Mouse (Mus musculus) midbrain, postnatal 0 days (tissue): Measurements from ENCODE around the gene Kcmf1. TPM values are rescaled to one million over a fixed set of nuclear protein-coding genes. Genes with fewer than 3 reads are reported as not detected.

ENCODE experiments used
- ATAC-seq: fragments of 200-750 bp; cut with Nextera tagmentation; 2 replicates; pipeline ENCODE4 v1.8.0; 2017; ENCODE audit warnings: moderate number of reproducible peaks, mild to moderate bottlenecking, moderate TSS enrichment, moderate library complexity; ENCODE audit not compliant: low FRiP score
- DNase-seq: peaks from one replicate; pipeline ENCODE4 v3.0.0-alpha.2; 2015; ENCODE audit warnings: low spot score
- H3K27ac ChIP-seq: fragments of 300-500 bp; sonication (generic); 2 replicates; pipeline ENCODE4 v1.5.1; 2014; ENCODE audit warnings: low read depth, mild to moderate bottlenecking, low read length, mixed read lengths
- H3K27me3 ChIP-seq: fragments of 300-500 bp; sonication (generic); 2 replicates; pipeline ENCODE4 v1.6.1; 2014; ENCODE audit warnings: low read length, control low read depth, mixed read lengths; ENCODE audit not compliant: insufficient read depth
- H3K36me3 ChIP-seq: fragments of 300-500 bp; sonication (generic); 2 replicates; pipeline ENCODE4 v1.6.1; 2014; ENCODE audit warnings: low read length, control low read depth, mixed read lengths; ENCODE audit not compliant: insufficient read depth
- H3K4me1 ChIP-seq: fragments of 300-500 bp; sonication (generic); 2 replicates; pipeline ENCODE4 v1.6.1; 2014; ENCODE audit warnings: mild to moderate bottlenecking, control low read depth, antibody characterized with exemption, low read length, mixed read lengths; ENCODE audit not compliant: insufficient read depth
- H3K4me2 ChIP-seq: fragments of 300-500 bp; sonication (generic); 2 replicates; pipeline ENCODE4 v1.6.1; 2014; ENCODE audit warnings: low read depth, mild to moderate bottlenecking, low read length, mixed read lengths; ENCODE audit not compliant: poor library complexity, severe bottlenecking
- H3K4me3 ChIP-seq: fragments of 300-500 bp; sonication (generic); 2 replicates; pipeline ENCODE4 v1.5.1; 2014; ENCODE audit warnings: low read depth, mild to moderate bottlenecking, low read length, moderate library complexity
- H3K9ac ChIP-seq: fragments of 300-500 bp; sonication (generic); replicated peaks from 2 replicates; pipeline ENCODE4 v1.6.1; 2014; ENCODE audit warnings: mild to moderate bottlenecking, low read length, moderate library complexity, mixed read lengths; ENCODE audit not compliant: poor library complexity, severe bottlenecking
- H3K9me3 ChIP-seq: fragments of 300-500 bp; sonication (generic); 2 replicates; pipeline ENCODE4 v1.6.1; 2016; ENCODE audit warnings: low read length, control low read depth
- CTCF ChIP-seq: IDR thresholded peaks from 2 replicates; pipeline ENCODE4 v1.5.1; 2016; ENCODE audit warnings: antibody characterized with exemption, mild to moderate bottlenecking
- WGBS: fragments of 180-500 bp; shearing (Covaris S2); extraction: QIAGEN DNeasy Blood & Tissue Kit; methylation state at CpG from one replicate; pipeline ENCODE4 v1.1.7; 2014; 5-methylcytosine and 5-hydroxymethylcytosine counted together
- polyA plus RNA-seq: library from polyadenylated mRNA; unstranded; fragments of >200 nt; fragmentation: Nextera tagmentation; extraction: Ambion mirVana; gene quantifications from 2 replicates; pipeline ENCODE4 v1.2.1, GENCODE M21; 2015
- total RNA-seq: library from RNA; depleted of rRNA; stranded (reverse); fragments of >200 nt; gene quantifications from 2 replicates; pipeline ENCODE4 v1.2.3, GENCODE M21; 2014; rRNA removed

The Kcmf1 gene
- total RNA-seq (70.9 and 74.2 TPM in 2 replicates), polyA plus RNA-seq (45.5 and 52.8 TPM in 2 replicates)

GRCm38 (mm10) chr6:72899781-72900681 lies at the start of gene Kcmf1:
TSS of gene Kcmf1 (minus strand) at chr6:72899979.
- Histone ChIP-seq H3K27ac (peak within 1 kb of the TSS; percentile 92), H3K27me3 (no peaks in the 10 kb centered on the region), H3K4me1 (no peaks in the 10 kb centered on the region), H3K9ac (peak within 1 kb of the TSS; percentile 99), H3K9me3 (no peaks in the 10 kb centered on the region), H3K36me3 (no peaks in the 10 kb centered on the region), H3K4me2 (peak within 1 kb of the TSS; percentile 71), H3K4me3 (peak within 1 kb of the TSS; percentile 90)
- WGBS: under 1% methylated on average over 64 of the region's 113 CpGs
- peak; percentile 85 for ATAC-seq
- no peak for TF ChIP-seq CTCF
- peak; percentile 62 for DNase-seq

DNA sequence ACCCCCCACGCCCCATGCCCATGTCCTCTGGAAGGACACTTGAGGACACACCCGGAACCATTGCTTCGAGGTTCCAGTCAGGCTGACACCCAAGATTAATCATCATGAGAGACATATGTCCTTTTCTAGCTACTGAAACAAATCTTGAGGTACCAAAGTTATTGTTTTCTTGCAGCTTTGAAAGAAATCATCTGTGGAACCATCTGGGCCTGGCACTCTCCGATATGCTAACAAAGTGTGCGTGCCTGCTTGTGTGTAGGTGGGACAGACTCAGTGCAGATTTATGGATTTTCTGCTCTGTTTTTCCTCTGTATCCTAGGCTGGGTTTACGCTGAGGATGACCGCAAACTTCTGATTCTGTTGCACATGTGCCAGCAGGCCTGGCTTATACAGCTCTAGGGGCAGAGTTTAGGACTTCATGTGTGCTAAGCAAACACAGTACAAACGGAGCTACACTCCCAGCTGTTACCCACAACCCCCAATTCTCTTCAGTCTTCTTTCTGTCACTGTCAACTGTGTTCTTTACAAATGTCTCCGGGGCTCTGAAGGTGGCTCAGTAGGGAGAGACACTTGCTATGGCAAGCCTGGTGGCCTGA lies 49.5 kb upstream of the Kcmf1 start:
- Histone ChIP-seq H3K9ac (no peak overlapping the region), H3K27me3 (no peaks in the 10 kb centered on the region), H3K36me3 (no peaks in the 10 kb centered on the region), H3K9me3 (no peaks in the 10 kb centered on the region), H3K27ac (no peak overlapping the region), H3K4me3 (no peak overlapping the region), H3K4me2 (no peak overlapping the region), H3K4me1 (no peaks in the 10 kb centered on the region)
- WGBS: 91% methylated on average over 9 of the region's 9 CpGs
- DNase-seq (no peak), ATAC-seq (no peak)
- no peak for TF ChIP-seq CTCF

DNA sequence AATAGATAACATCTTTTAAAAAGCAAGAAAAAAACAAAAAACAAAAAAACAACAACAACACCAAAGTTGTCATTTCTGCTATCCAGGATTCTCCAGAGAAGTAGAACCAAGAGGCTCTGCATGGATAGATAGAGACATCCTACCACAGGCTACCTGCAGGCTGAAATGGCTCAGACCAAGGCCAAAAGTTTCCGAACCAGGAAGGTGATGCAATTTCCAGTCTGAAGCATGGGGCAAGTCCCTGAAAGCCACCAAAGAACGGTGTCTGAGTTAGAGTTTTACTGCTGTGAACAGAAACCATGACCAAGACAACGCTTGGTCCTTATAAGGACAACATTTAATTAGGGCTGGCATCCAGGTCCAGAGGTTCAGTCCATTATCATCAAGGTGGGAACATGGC lies 48.6 kb upstream of the Kcmf1 start:
- no peak for DNase-seq
- Histone ChIP-seq H3K4me2 (no peak overlapping the region), H3K9ac (no peak overlapping the region), H3K4me1 (no peaks in the 10 kb centered on the region), H3K4me3 (no peak overlapping the region), H3K27me3 (no peaks in the 10 kb centered on the region), H3K36me3 (no peaks in the 10 kb centered on the region), H3K27ac (no peak overlapping the region), H3K9me3 (no peaks in the 10 kb centered on the region)
- TF ChIP-seq CTCF: no peak
- ATAC-seq: no peak
- WGBS: 88% methylated on average over 3 of the region's 3 CpGs

GRCm38 (mm10) chr6:72947960-72948359 lies 48.2 kb upstream of the Kcmf1 start:
- 42% methylated on average over 6 of the region's 6 CpGs for WGBS
- Histone ChIP-seq H3K9me3 (no peaks in the 10 kb centered on the region), H3K27me3 (no peaks in the 10 kb centered on the region), H3K4me2 (no peak overlapping the region), H3K36me3 (no peaks in the 10 kb centered on the region), H3K4me1 (no peaks in the 10 kb centered on the region), H3K4me3 (no peak overlapping the region), H3K27ac (no peak overlapping the region), H3K9ac (no peak overlapping the region)
- DNase-seq: no peak
- TF ChIP-seq CTCF: 0 out of 2 replicates have a peak, but pooled peaks have one; percentile 14
- no peak for ATAC-seq

DNA sequence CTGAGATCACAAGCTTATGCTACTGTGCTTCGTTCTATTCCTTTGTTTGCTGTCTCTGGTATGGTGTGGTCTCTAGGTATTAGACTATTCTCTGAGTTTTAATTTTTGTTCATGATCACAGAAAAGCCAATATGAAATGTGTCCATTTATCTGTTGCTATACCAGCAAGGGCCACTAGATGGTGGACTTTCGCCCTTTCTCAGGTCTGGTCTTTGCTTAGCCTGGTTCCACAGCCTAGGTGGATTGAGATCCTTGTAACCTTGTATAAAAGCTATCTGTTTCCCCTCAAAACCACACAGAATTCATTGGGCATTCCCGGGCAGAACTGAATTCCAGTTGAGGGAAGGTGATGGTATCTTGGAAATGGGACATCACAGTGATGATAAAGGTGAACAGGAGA lies 40.7 kb upstream of the Kcmf1 start:
- WGBS: 9% methylated on average over 3 of the region's 3 CpGs
- H3K9me3 ChIP-seq: no peaks in the 10 kb centered on the region
- no peaks in the 10 kb centered on the region for H3K27me3 ChIP-seq
- no peaks in the 10 kb centered on the region for H3K36me3 ChIP-seq
- peak; percentile 96 for TF ChIP-seq CTCF
- H3K4me1 ChIP-seq: no peaks in the 10 kb centered on the region
- H3K27ac ChIP-seq: no peak overlapping the region
- H3K4me3 ChIP-seq: no peak overlapping the region
- H3K9ac ChIP-seq: no peak overlapping the region
- DNase-seq: peak; percentile 78
- no peak for ATAC-seq
- H3K4me2 ChIP-seq: no peak overlapping the region

DNA sequence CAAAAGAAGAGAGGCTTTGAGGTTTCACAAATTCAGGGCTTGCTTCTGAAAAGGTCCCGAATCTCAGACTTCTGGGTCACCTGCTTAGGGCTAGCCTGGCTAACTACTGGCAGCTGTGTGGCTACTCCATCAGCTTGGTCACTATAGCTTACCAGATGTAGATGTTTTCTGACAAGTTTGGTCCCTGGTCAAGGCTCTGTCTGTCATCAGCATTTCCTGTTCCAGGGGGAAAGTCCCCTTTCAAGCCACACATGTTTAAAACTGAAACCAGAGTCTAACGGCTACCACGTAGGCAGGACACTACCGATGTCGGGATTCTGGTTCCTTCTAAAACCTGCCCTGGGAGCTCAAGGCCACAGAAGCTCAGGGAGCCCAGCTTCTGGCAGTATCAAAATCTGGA lies 38.1 kb upstream of the Kcmf1 start:
- H3K36me3 ChIP-seq: no peaks in the 10 kb centered on the region
- no peak for ATAC-seq
- 82% methylated on average over 5 of the region's 5 CpGs for WGBS

More for the DNA sequence above, 38.1 kb upstream of the Kcmf1 start:
- no peak overlapping the region for H3K4me2 ChIP-seq
- no peak overlapping the region for H3K27ac ChIP-seq
- no peak overlapping the region for H3K4me3 ChIP-seq
- TF ChIP-seq CTCF: no peak
- no peaks in the 10 kb centered on the region for H3K4me1 ChIP-seq
- no peaks in the 10 kb centered on the region for H3K9me3 ChIP-seq
- no peak for DNase-seq
- H3K9ac ChIP-seq: no peak overlapping the region
- H3K27me3 ChIP-seq: no peaks in the 10 kb centered on the region
